Mouse (Mus musculus): ENCODE measurements around the gene Eif2ak3. TPM values are rescaled to one million over a fixed set of nuclear protein-coding genes. Genes with fewer than 3 reads are reported as not detected.

Gene Eif2ak3
- total RNA-seq, 1 experiment: 33.9 TPM

- Histone ChIP-seq H3K9ac (ENCODE audit: insufficient read depth, low read depth, low read length, poor library complexity, severe bottlenecking) (no peak overlapping the region), H3K9me3 (ENCODE audit: control insufficient read depth, insufficient read depth, low read depth, low read length) (no peaks in the 10 kb centered on the region), H3K4me3 (ENCODE audit: insufficient read depth in 1 of 2, low read depth in 1 of 2, low read length in 2 of 2, poor library complexity in 1 of 2, severe bottlenecking in 1 of 2) (peak overlapping the region in 1 of 2 experiments; percentile 44; a peak in 2 of 4 replicates), H3K27ac (ENCODE audit: insufficient read depth, low read depth, low read length, poor library complexity, severe bottlenecking) (no peak overlapping the region), H3K4me1 (ENCODE audit: control insufficient read depth in 2 of 2, insufficient read depth in 2 of 2, low read length in 2 of 2, poor library complexity in 1 of 2) (peaks cover 2 to 5% of the 10 kb centered on the region in 2 experiments; a peak in 3 of 4 replicates), H3K36me3 (ENCODE audit: control insufficient read depth, insufficient read depth, low read length, poor library complexity, severe bottlenecking) (no peaks in the 10 kb centered on the region)
- in situ Hi-C loops (cut with MboI; ENCODE audit: low sequenced_read_pairs in 2 of 2, unreplicated experiment in 2 of 2): no loop called here
- peak; percentile 55 for DNase-seq (ENCODE audit: low read depth, low spot score)
- TF ChIP-seq CHD2 (IDR thresholded peaks at IDR 0.05; ENCODE audit: low read depth, low read length) (no peak), ZC3H11A (IDR thresholded peaks at IDR 0.05; ENCODE audit: borderline replicate concordance, low read depth, low read length) (no peak), ZNF384 (IDR thresholded peaks at IDR 0.05; ENCODE audit: low read depth, low read length) (no peak), MAFK (IDR thresholded peaks at IDR 0.05; ENCODE audit: insufficient read depth, low read depth, low read length) (no peak), HCFC1 (IDR thresholded peaks at IDR 0.05; ENCODE audit: borderline replicate concordance, insufficient read depth, low read length) (no peak)
Measured at GRCm38 (mm10) chr6:70805267-70805666, 39.0 kb upstream of the Eif2ak3 start.

- peak overlapping the region in 1 of 2 experiments; percentile 20; a peak in 2 of 4 replicates for H3K4me3 ChIP-seq (ENCODE audit: insufficient read depth in 1 of 2, low read depth in 1 of 2, low read length in 2 of 2, poor library complexity in 1 of 2, severe bottlenecking in 1 of 2)
- no peak overlapping the region for H3K9ac ChIP-seq (ENCODE audit: insufficient read depth, low read depth, low read length, poor library complexity, severe bottlenecking)
- in situ Hi-C loops (cut with MboI; ENCODE audit: low sequenced_read_pairs in 2 of 2, unreplicated experiment in 2 of 2): no loop called here
- H3K27ac ChIP-seq (ENCODE audit: insufficient read depth, low read depth, low read length, poor library complexity, severe bottlenecking): no peak overlapping the region
- no peaks in the 10 kb centered on the region for H3K36me3 ChIP-seq (ENCODE audit: control insufficient read depth, insufficient read depth, low read length, poor library complexity, severe bottlenecking)
- no peaks in the 10 kb centered on the region for H3K9me3 ChIP-seq (ENCODE audit: control insufficient read depth, insufficient read depth, low read depth, low read length)
- no peak for TF ChIP-seq CHD2 (IDR thresholded peaks at IDR 0.05; ENCODE audit: low read depth, low read length)
- TF ChIP-seq MAFK (IDR thresholded peaks at IDR 0.05; ENCODE audit: insufficient read depth, low read depth, low read length): no peak
- TF ChIP-seq ZC3H11A (IDR thresholded peaks at IDR 0.05; ENCODE audit: borderline replicate concordance, low read depth, low read length): no peak
- TF ChIP-seq HCFC1 (IDR thresholded peaks at IDR 0.05; ENCODE audit: borderline replicate concordance, insufficient read depth, low read length): no peak
- TF ChIP-seq ZNF384 (IDR thresholded peaks at IDR 0.05; ENCODE audit: low read depth, low read length): no peak
- peaks cover 2 to 5% of the 10 kb centered on the region in 2 experiments; a peak in 3 of 4 replicates for H3K4me1 ChIP-seq (ENCODE audit: control insufficient read depth in 2 of 2, insufficient read depth in 2 of 2, low read length in 2 of 2, poor library complexity in 1 of 2)
- peak; percentile 75 for DNase-seq (ENCODE audit: low read depth, low spot score)
Measured at GRCm38 (mm10) chr6:70805820-70806513, 38.3 kb upstream of the Eif2ak3 start.

- no peaks in the 10 kb centered on the region for H3K36me3 ChIP-seq (ENCODE audit: control insufficient read depth, insufficient read depth, low read length, poor library complexity, severe bottlenecking)
- no peak overlapping the region for H3K9ac ChIP-seq (ENCODE audit: insufficient read depth, low read depth, low read length, poor library complexity, severe bottlenecking)
- H3K4me1 ChIP-seq (ENCODE audit: control insufficient read depth in 2 of 2, insufficient read depth in 2 of 2, low read length in 2 of 2, poor library complexity in 1 of 2): peaks cover 2 to 5% of the 10 kb centered on the region in 2 experiments; a peak in 3 of 4 replicates
- no peaks in the 10 kb centered on the region for H3K9me3 ChIP-seq (ENCODE audit: control insufficient read depth, insufficient read depth, low read depth, low read length)
- TF ChIP-seq HCFC1 (IDR thresholded peaks at IDR 0.05; ENCODE audit: borderline replicate concordance, insufficient read depth, low read length): no peak
- no peak for TF ChIP-seq CHD2 (IDR thresholded peaks at IDR 0.05; ENCODE audit: low read depth, low read length)
- no peak for TF ChIP-seq ZNF384 (IDR thresholded peaks at IDR 0.05; ENCODE audit: low read depth, low read length)
- TF ChIP-seq ZC3H11A (IDR thresholded peaks at IDR 0.05; ENCODE audit: borderline replicate concordance, low read depth, low read length): no peak
- no peak for TF ChIP-seq MAFK (IDR thresholded peaks at IDR 0.05; ENCODE audit: insufficient read depth, low read depth, low read length)
- H3K4me3 ChIP-seq (ENCODE audit: insufficient read depth in 1 of 2, low read depth in 1 of 2, low read length in 2 of 2, poor library complexity in 1 of 2, severe bottlenecking in 1 of 2): no peak overlapping the region
- no peak overlapping the region for H3K27ac ChIP-seq (ENCODE audit: insufficient read depth, low read depth, low read length, poor library complexity, severe bottlenecking)
- DNase-seq (ENCODE audit: low read depth, low spot score): no peak
- in situ Hi-C loops (cut with MboI; ENCODE audit: low sequenced_read_pairs in 2 of 2, unreplicated experiment in 2 of 2): no loop called here
Measured at GRCm38 (mm10) chr6:70806514-70806912, 37.8 kb upstream of the Eif2ak3 start.

GRCm38 (mm10) chr6:70810524-70810923 lies 33.8 kb upstream of the Eif2ak3 start:
- no peaks in the 10 kb centered on the region for H3K36me3 ChIP-seq (ENCODE audit: control insufficient read depth, insufficient read depth, low read length, poor library complexity, severe bottlenecking)
- no peak overlapping the region for H3K4me3 ChIP-seq (ENCODE audit: insufficient read depth in 1 of 2, low read depth in 1 of 2, low read length in 2 of 2, poor library complexity in 1 of 2, severe bottlenecking in 1 of 2)
- H3K27ac ChIP-seq (ENCODE audit: insufficient read depth, low read depth, low read length, poor library complexity, severe bottlenecking): no peak overlapping the region
- TF ChIP-seq ZNF384 (IDR thresholded peaks at IDR 0.05; ENCODE audit: low read depth, low read length) (no peak), CHD2 (IDR thresholded peaks at IDR 0.05; ENCODE audit: low read depth, low read length) (no peak), ZC3H11A (IDR thresholded peaks at IDR 0.05; ENCODE audit: borderline replicate concordance, low read depth, low read length) (no peak), HCFC1 (IDR thresholded peaks at IDR 0.05; ENCODE audit: borderline replicate concordance, insufficient read depth, low read length) (no peak), MAFK (IDR thresholded peaks at IDR 0.05; ENCODE audit: insufficient read depth, low read depth, low read length) (no peak)
- no peaks in the 10 kb centered on the region for H3K9me3 ChIP-seq (ENCODE audit: control insufficient read depth, insufficient read depth, low read depth, low read length)
- in situ Hi-C loops (cut with MboI; ENCODE audit: low sequenced_read_pairs in 2 of 2, unreplicated experiment in 2 of 2): no loop called here
- no peak overlapping the region for H3K9ac ChIP-seq (ENCODE audit: insufficient read depth, low read depth, low read length, poor library complexity, severe bottlenecking)
- no peak for DNase-seq (ENCODE audit: low read depth, low spot score)
- peaks cover 2% of the 10 kb centered on the region in 2 experiments; a peak in 3 of 4 replicates for H3K4me1 ChIP-seq (ENCODE audit: control insufficient read depth in 2 of 2, insufficient read depth in 2 of 2, low read length in 2 of 2, poor library complexity in 1 of 2)

Data from ES-E14 (cell line).